Mouse (Mus musculus): ENCODE data around the gene Tmem52.

DNA sequence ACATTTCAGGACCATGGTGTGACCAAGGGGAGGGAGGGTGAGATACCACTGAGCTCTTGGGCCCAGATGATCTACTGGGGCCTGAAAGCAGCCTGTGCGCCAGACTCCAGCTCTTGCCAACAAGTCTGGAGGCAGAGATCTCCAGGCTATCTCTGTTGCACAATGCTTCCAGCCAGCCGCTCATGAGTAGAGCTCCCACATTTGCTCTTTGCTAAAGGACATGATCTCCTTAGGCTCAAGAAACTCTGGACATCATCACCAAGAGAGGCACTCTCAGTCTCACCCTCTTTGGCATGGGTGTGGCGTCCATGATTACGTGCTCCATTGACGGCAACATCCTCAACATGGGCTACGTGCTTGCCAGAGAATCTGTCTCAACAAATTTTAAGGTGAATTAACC lies 5.3 kb upstream of the Tmem52 start:
- TF ChIP-seq MEF2A (IDR thresholded peaks at IDR 0.05; ENCODE audit: extremely low read depth, insufficient replicate concordance, low read depth, low read length, poor library complexity, severe bottlenecking) (no peak), CTCF (IDR thresholded peaks at IDR 0.05 in 2 of 3, conservative IDR thresholded peaks at IDR 0.05 in 1 of 3; ENCODE audit: control insufficient read depth in 1 of 3, insufficient read depth in 1 of 3, low read depth in 2 of 3, low read length in 3 of 3, poor library complexity in 1 of 3, severe bottlenecking in 1 of 3) (no peak), MYC (IDR thresholded peaks at IDR 0.05; ENCODE audit: low read depth, low read length) (no peak), POLR2AphosphoS2 (IDR thresholded peaks at IDR 0.05; ENCODE audit: low read length) (no peak), BHLHE40 (IDR thresholded peaks at IDR 0.05; ENCODE audit: borderline replicate concordance, low read depth, low read length) (no peak), POLR2A (IDR thresholded peaks at IDR 0.05; ENCODE audit: control insufficient read depth in 1 of 2, insufficient read depth in 1 of 2, low read depth in 1 of 2, low read length in 2 of 2, poor library complexity in 1 of 2) (no peak), ZNF384 (IDR thresholded peaks at IDR 0.05; ENCODE audit: low read depth, low read length) (no peak)

All from MEL (cell line).